Mouse (Mus musculus): Measurements from ENCODE around the gene Scrn2. TPM values are rescaled to one million over a fixed set of nuclear protein-coding genes. Genes with fewer than 3 reads are reported as not detected.

Scrn2 gene
- polyA plus RNA-seq, 1 experiment from 2014 or later: 14.5 TPM

DNA sequence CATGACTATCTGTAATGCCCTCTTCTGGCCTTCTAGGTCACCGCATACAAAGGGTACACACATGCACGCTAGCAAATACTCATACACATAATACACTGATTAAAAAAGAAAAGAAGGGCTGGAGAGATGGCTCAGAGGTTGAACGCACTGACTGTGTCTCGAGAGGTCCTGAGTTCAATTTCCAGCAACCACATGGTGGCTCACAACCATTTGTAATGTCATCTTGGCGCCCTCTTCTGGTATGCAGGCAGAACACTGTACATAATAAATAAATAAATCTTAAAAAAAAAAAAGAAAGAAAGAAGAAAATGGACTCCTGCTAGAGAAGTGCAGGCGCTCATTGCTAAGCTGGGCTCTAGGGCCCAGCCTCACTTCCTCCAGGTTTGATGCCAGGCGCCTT, 16.1 kb downstream of the Scrn2 start:
- H3K4me2 ChIP-seq (ENCODE audit: low read length): no peak overlapping the region
- WGBS: 78% methylated on average over 7 of the region's 7 CpGs
- H3K4me1 ChIP-seq (ENCODE audit: control insufficient read depth, insufficient read depth, low read depth, low read length): peaks cover 13% of the 10 kb centered on the region
- H3K4me3 ChIP-seq (ENCODE audit: low read length): no peak overlapping the region
- ATAC-seq: no peak
- no peak overlapping the region for H3K27ac ChIP-seq (ENCODE audit: low read depth, low read length)
- H3K9ac ChIP-seq (ENCODE audit: low read depth, low read length): no peak overlapping the region
- no peaks in the 10 kb centered on the region for H3K9me3 ChIP-seq (ENCODE audit: control insufficient read depth, low read length)
- peaks cover 8% of the 10 kb centered on the region for H3K36me3 ChIP-seq (ENCODE audit: control insufficient read depth, insufficient read depth, low read length)
- H3K27me3 ChIP-seq (replicated peaks; ENCODE audit: control insufficient read depth, insufficient read depth, low read length): no peaks in the 10 kb centered on the region

DNA sequence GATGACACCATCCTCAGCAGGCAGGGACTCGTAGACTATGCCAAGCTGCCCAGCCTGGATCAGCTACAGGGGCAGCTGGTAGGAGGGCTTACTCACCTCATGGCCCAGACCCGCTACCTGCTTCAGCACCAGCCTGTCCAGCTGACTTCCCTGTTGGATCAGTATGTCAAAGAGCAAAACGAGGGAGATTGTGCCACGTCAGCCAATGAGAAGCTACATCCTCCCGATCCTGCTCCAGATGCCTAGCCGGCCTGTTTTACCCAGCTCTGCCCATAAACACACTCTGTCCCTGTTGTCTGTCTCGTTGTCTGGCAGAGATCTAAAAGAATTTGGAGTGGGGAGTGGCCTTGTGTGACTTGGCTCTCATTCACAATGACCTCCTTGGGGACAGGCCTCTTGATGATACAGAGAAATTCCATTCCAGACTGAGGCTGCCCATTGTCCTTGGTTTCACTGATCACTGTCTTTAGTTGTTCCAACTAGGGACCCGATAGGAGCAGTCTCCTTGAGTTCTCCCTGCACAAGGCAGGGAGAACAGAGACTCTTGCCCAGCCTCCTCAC, 18.4 kb downstream of the Scrn2 start:
- no peak overlapping the region for H3K4me2 ChIP-seq (ENCODE audit: low read length)
- no peaks in the 10 kb centered on the region for H3K27me3 ChIP-seq (replicated peaks; ENCODE audit: control insufficient read depth, insufficient read depth, low read length)
- peaks cover 20% of the 10 kb centered on the region for H3K4me1 ChIP-seq (ENCODE audit: control insufficient read depth, insufficient read depth, low read depth, low read length)
- no peaks in the 10 kb centered on the region for H3K9me3 ChIP-seq (ENCODE audit: control insufficient read depth, low read length)
- no peak for ATAC-seq
- H3K36me3 ChIP-seq (ENCODE audit: control insufficient read depth, insufficient read depth, low read length): peaks cover 8% of the 10 kb centered on the region
- H3K27ac ChIP-seq (ENCODE audit: low read depth, low read length): no peak overlapping the region
- no peak overlapping the region for H3K9ac ChIP-seq (ENCODE audit: low read depth, low read length)
- 81% methylated on average over 8 of the region's 8 CpGs for WGBS
- no peak overlapping the region for H3K4me3 ChIP-seq (ENCODE audit: low read length)

DNA sequence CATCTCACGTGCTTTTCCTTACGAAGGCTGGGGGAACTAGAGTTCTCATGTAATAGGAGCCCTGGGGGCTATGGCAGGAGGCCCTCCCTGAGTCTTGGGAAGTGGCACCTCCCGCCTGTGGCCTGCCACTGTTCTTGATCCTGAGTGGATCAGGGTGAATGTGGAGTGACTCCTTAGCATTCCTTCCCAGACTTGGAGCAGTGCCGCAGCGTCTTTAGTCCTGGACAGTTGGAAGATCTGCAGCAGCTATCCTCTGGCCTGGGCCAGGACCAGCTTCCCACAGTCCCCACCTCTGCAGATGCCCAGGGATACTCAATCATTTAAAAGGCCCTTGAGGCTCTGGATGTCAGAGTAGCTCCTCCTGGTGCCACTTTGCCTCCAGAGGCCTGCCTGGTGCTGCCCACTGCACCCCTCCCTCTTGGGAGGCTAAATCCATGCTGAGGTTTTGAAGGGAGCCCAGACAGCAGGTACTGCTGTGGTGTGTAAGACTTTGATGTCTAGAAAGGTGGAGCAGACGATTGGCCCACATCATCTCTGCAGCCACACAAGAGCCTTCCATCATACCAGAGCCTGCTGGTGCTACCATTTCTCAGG, 19.9 kb downstream of the Scrn2 start:
- Histone ChIP-seq H3K9ac (ENCODE audit: low read depth, low read length) (no peak overlapping the region), H3K27me3 (replicated peaks; ENCODE audit: control insufficient read depth, insufficient read depth, low read length) (no peaks in the 10 kb centered on the region), H3K4me3 (ENCODE audit: low read length) (no peak overlapping the region), H3K9me3 (ENCODE audit: control insufficient read depth, low read length) (no peaks in the 10 kb centered on the region), H3K36me3 (ENCODE audit: control insufficient read depth, insufficient read depth, low read length) (peaks cover 7% of the 10 kb centered on the region), H3K27ac (ENCODE audit: low read depth, low read length) (no peak overlapping the region), H3K4me2 (ENCODE audit: low read length) (no peak overlapping the region), H3K4me1 (ENCODE audit: control insufficient read depth, insufficient read depth, low read depth, low read length) (peaks cover 20% of the 10 kb centered on the region)
- ATAC-seq: no peak
- 87% methylated on average over 6 of the region's 6 CpGs for WGBS

DNA sequence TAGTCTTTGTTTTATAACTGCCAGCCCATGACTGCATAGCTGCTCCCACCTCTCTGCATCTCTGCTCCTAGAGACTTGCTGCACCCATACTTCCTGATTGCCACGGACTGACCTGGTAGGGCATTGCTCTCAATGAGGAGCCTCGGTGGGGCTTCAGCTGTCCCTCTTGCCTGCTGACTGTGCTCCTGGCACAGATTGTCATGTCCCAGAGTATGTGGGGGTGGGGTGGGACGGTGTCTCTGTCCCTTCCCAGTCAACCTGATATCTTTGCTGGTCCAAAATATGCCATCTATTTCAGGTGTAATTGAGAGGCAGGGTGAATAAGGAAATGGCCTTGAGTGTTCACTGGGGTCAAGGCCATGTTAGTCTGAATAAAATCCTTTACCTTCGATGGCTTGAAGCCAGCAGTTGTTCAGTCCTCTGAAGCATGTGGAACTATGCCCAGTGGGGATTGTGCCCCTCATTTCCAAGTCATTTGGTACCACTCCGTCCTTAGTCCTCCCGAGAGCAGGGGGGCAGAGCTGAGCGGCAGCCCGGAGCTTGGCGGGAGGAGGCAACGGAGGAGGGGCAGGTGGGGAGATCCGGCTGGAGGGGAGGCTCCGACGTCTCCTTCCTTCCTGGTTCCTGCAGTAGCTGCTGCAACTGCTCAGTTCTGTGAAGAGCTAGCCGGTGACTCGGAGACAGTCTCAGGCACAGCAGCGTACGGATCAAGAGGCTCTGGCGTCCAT, 20.6 kb downstream of the Scrn2 start, which contains the start of gene Osbpl7:
Osbpl7 (plus strand) TSS at position 413 of the 728 bp plus-strand sequence.
- H3K4me3 ChIP-seq (ENCODE audit: low read length): peak within 1 kb of the TSS; percentile 71
- no peaks in the 10 kb centered on the region for H3K9me3 ChIP-seq (ENCODE audit: control insufficient read depth, low read length)
- peaks cover 12% of the 10 kb centered on the region for H3K36me3 ChIP-seq (ENCODE audit: control insufficient read depth, insufficient read depth, low read length)
- 5% methylated on average over 18 of the region's 18 CpGs for WGBS
- H3K27ac ChIP-seq (ENCODE audit: low read depth, low read length): peak within 1 kb of the TSS; percentile 78
- peaks cover 20% of the 10 kb centered on the region for H3K4me1 ChIP-seq (ENCODE audit: control insufficient read depth, insufficient read depth, low read depth, low read length)
- H3K4me2 ChIP-seq (ENCODE audit: low read length): peak within 1 kb of the TSS; percentile 82
- no peaks in the 10 kb centered on the region for H3K27me3 ChIP-seq (replicated peaks; ENCODE audit: control insufficient read depth, insufficient read depth, low read length)
- ATAC-seq: peak; percentile 92
- peak within 1 kb of the TSS; percentile 88 for H3K9ac ChIP-seq (ENCODE audit: low read depth, low read length)

DNA sequence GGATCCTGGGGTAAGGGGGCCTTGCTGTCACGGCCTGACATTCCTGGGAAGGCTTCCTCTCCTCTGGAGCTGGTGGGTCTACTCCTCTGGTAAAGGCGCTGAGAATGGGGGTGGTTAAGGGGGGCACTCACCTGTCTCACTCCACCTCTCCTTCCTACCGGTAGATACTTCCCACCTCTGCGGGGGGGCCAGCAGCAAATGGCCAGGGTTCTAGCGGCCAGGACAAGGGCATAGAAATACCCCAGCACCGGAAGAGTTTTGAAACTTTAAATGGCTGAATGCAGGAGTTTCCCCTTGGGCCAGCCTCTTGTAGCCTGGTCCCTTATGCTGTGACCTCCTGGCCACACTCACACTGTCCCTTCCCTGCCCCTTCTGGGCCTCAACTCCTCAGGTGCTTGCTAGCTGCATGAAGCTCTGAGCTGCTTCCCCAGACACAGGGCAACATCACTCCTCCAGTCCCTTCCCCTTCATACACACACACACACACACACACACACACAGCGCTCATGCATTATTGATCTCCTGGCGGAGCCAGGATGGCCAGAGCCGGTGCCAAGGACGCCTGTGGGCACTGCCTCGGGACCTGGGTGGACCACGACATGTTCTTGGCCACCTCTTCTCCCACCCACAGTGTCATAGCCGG, 21.3 kb downstream of the Scrn2 start:
- peak overlapping the region; percentile 78 for H3K27ac ChIP-seq (ENCODE audit: low read depth, low read length)
- 20% methylated on average over 13 of the region's 13 CpGs for WGBS
- peak; percentile 43 for ATAC-seq

DNA sequence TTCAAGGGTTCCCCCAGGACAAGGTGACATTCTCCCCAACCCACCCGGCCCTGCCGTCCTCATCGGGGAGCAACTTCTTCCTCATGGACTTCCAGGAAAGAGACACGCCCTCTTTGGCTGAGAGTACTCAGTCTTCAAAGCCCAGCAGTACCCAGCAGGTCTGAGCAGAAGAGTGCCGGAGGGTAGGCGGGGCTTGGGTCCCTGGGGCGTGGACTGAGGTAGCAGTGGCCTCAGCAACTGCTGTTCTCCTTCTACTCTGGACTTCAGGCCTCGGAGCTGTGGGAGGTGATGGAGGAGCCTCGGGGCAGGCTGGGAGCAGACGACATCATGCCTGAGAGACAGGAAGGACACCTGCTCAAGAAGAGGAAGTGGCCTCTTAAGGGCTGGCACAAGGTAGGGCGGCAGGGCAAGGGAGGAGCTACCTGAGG, 22.5 kb downstream of the Scrn2 start:
- Histone ChIP-seq H3K27me3 (replicated peaks; ENCODE audit: control insufficient read depth, insufficient read depth, low read length) (no peaks in the 10 kb centered on the region), H3K9me3 (ENCODE audit: control insufficient read depth, low read length) (no peaks in the 10 kb centered on the region), H3K4me3 (ENCODE audit: low read length) (no peak overlapping the region), H3K4me2 (ENCODE audit: low read length) (no peak overlapping the region; the same call in 1 of the 2 replicates), H3K4me1 (ENCODE audit: control insufficient read depth, insufficient read depth, low read depth, low read length) (peaks cover 20% of the 10 kb centered on the region), H3K9ac (ENCODE audit: low read depth, low read length) (no peak overlapping the region; the same call in 1 of the 2 replicates), H3K36me3 (ENCODE audit: control insufficient read depth, insufficient read depth, low read length) (peaks cover 22% of the 10 kb centered on the region), H3K27ac (ENCODE audit: low read depth, low read length) (no peak overlapping the region)
- WGBS: 31% methylated on average over 11 of the region's 11 CpGs
- ATAC-seq: no peak

More for the DNA sequence above, 21.3 kb downstream of the Scrn2 start:
- Histone ChIP-seq H3K9me3 (ENCODE audit: control insufficient read depth, low read length) (no peaks in the 10 kb centered on the region), H3K4me1 (ENCODE audit: control insufficient read depth, insufficient read depth, low read depth, low read length) (peaks cover 20% of the 10 kb centered on the region), H3K27me3 (replicated peaks; ENCODE audit: control insufficient read depth, insufficient read depth, low read length) (no peaks in the 10 kb centered on the region), H3K4me2 (ENCODE audit: low read length) (peak overlapping the region; percentile 82), H3K9ac (ENCODE audit: low read depth, low read length) (peak overlapping the region; percentile 88), H3K36me3 (ENCODE audit: control insufficient read depth, insufficient read depth, low read length) (peaks cover 18% of the 10 kb centered on the region), H3K4me3 (ENCODE audit: low read length) (peak overlapping the region; percentile 71)

DNA sequence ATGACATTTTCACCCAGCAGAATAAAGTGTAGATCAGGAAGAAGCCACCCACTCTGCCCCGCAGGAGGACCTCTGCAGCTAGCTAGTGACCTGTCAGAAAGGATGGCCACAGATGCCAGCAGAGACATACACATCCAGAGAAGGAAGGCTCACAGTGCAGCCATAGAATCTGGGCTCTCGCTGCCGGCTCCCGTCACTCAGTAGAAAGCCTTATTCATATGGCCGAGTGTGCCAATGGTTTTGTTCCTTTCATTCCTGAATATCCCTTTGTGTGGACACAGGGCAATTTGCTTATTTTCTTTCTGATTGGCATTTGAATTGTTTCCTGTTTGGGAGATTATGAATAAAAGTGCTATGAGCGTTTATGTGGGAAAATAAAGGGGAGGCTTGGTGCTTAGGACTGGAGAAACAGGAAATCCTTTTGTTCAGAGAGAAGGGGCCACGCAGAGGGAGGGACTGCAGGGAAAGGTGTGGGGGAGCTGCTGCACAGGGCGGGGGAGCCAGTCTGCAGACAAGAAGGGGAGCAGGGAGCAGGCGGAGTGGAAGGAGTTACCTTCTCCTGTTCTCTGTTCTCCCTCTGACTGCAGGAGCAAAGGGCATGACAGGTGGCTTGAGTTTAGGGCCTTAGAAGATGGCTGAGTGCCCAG, 33.7 kb downstream of the Scrn2 start:
- no peaks in the 10 kb centered on the region for H3K4me1 ChIP-seq (ENCODE audit: control insufficient read depth, insufficient read depth, low read depth, low read length)
- H3K4me2 ChIP-seq (ENCODE audit: low read length): no peak overlapping the region
- H3K9ac ChIP-seq (ENCODE audit: low read depth, low read length): no peak overlapping the region; the same call in 1 of the 2 replicates
- peaks cover 16% of the 10 kb centered on the region for H3K36me3 ChIP-seq (ENCODE audit: control insufficient read depth, insufficient read depth, low read length)
- WGBS: 37% methylated on average over 9 of the region's 9 CpGs
- no peaks in the 10 kb centered on the region for H3K27me3 ChIP-seq (replicated peaks; ENCODE audit: control insufficient read depth, insufficient read depth, low read length)
- no peak overlapping the region; the same call in 1 of the 2 replicates for H3K27ac ChIP-seq (ENCODE audit: low read depth, low read length)
- no peaks in the 10 kb centered on the region for H3K9me3 ChIP-seq (ENCODE audit: control insufficient read depth, low read length)
- no peak overlapping the region for H3K4me3 ChIP-seq (ENCODE audit: low read length)
- no peak for ATAC-seq

DNA sequence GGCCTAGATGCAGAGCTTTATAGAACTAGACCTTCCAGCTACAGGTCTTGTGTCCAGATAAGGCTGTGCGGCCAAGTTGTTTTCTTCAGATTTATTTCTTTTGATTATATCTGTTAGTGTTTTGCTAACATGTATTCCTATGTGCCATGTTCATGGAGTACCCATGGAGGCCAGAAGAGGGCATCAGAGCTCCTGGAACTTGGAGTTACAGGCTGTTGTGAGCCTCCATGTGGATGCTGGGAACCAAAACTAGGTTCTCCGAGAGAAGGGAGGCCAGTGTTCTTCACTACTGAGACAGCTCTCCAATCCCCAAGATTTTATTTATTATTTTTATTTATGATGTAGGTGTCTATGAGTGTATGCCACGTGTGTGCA, 34.2 kb downstream of the Scrn2 start:
- H3K9ac ChIP-seq (ENCODE audit: low read depth, low read length): no peak overlapping the region
- 89% methylated on average over 3 of the region's 3 CpGs for WGBS
- H3K4me1 ChIP-seq (ENCODE audit: control insufficient read depth, insufficient read depth, low read depth, low read length): no peaks in the 10 kb centered on the region
- no peak overlapping the region for H3K4me3 ChIP-seq (ENCODE audit: low read length)
- no peaks in the 10 kb centered on the region for H3K9me3 ChIP-seq (ENCODE audit: control insufficient read depth, low read length)
- no peak overlapping the region for H3K27ac ChIP-seq (ENCODE audit: low read depth, low read length)
- peaks cover 14% of the 10 kb centered on the region for H3K36me3 ChIP-seq (ENCODE audit: control insufficient read depth, insufficient read depth, low read length)
- no peak overlapping the region for H3K4me2 ChIP-seq (ENCODE audit: low read length)
- H3K27me3 ChIP-seq (replicated peaks; ENCODE audit: control insufficient read depth, insufficient read depth, low read length): no peaks in the 10 kb centered on the region
- no peak for ATAC-seq

Measured in hindbrain, embryonic 16.5 days (tissue).